Mouse (Mus musculus) spleen, postnatal 4 days (tissue): ENCODE data around the gene Nudt3.
A peak's percentile ranks its signal among the peaks of the same experiment; 100 is the strongest.
"Not testable (repeated sequence)": the region's sequence is repeated elsewhere in the genome, so short reads cannot be mapped to it uniquely, and the experiment has no call there.

Experiments used
- DNase-seq, 2 experiments: peaks; one replicate each; pipeline ENCODE4 v3.0.0; 2022; ENCODE audit warnings: low spot score in 2 of 2

Nudt3 gene

DNA sequence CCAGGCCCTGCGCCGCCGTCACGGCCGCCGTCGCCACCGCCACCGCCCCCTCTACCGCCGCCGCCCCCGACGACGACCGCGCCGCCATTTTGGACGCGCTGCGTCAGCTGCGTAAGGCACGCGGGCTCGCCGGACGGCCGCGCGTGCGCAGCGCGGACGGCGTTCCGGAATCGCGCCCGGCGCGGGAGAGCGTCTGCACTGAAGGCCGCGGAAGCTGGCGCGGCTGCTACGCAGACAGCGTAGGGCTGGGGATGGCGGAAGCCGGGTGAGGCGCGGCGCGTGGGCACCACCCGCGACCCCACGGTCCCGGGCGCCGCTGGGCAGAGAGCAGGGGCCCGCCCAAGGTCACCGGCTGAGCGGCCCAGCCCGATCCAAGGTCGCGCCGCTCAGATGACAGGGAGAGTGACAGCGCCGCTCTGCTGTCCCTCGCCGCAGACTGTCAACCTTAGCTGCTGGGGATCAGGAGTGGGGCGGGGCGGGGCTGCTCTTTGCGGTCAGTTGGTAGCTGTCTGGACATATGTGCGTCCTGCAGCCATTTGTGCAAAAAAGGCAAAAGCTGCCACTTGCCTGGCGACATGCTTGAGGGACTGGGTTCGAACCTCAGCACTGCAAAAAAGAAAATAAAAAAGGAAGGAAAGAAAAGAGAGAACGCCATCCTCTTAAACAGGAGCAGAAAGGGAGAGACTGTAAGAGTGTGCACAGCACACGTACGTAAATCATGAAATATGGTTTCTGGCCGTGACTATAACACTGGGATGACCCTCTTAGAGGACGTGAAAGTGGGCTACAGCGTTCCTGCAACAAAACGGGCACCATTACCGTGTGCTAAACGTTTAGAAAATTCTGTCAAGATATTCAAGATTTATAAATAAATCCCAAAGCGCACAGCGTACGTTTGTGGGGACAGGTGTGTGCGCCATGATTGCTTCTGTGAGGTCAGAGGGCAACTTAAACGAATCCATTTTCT, at the start of gene Nudt3:
Gene Nudt3 (minus strand): TSS at position 136 of the 967 bp plus-strand sequence.
- DNase-seq: peak; percentile 87 to 94

DNA sequence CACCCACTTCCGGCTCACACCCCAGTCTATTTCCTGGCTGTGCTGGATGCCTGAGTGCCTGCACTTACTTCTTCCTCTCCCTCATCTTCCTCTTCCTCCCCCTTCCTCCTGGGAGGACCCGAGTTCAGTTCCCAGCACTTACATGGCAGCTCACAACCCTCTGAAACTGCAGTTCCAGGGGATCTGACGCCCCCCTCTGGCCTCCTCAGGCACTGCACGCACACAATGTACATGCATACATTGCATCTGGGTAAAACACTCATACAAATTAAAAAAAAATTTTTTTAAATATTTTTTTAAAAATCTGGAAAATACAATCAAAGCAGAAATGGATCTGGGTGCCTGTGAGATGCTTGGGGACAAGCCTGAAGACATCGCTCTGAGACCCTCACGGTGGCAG, 48.4 kb upstream of the Nudt3 start:
- no peak for DNase-seq

DNA sequence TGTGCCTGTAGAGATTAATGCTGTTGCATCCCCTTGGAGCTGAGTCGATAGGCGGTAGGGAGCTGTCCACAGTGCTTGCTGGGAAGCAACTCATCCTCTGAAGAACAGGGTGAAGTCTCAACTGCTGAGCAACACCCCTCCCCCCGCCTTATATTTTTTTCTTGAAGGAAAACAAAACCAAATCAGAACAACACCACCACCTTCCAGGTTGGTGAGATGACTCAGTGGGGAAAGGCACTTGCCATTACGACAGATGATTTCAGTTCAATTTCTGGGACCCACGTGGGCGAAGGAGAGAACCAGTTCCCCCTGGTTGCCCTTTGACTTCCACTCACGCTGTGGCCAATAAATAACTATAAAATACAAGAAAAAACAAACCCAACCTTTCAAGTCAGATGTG, 35.5 kb upstream of the Nudt3 start:
- DNase-seq: no peak

DNA sequence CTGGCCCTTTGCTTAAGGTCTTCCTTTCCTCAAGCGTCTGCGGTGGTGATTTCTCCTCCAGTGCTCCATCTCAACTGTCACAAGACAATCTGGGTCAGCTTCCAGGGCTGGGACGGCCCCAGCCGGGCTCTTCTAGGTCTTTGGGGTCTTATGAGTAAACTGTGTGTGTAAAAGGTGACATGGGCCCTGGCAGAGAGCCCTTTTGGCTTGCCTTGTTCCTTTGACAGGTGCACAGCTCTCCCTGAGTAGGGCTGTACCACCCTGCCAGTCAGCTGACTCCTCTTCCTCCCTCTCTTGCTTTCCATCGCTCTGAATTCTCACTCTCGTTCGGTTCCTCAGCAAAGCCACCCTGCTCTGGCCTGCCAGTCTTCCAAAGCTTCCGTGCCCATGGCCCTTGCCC, 33.8 kb upstream of the Nudt3 start:
- DNase-seq: no peak

DNA sequence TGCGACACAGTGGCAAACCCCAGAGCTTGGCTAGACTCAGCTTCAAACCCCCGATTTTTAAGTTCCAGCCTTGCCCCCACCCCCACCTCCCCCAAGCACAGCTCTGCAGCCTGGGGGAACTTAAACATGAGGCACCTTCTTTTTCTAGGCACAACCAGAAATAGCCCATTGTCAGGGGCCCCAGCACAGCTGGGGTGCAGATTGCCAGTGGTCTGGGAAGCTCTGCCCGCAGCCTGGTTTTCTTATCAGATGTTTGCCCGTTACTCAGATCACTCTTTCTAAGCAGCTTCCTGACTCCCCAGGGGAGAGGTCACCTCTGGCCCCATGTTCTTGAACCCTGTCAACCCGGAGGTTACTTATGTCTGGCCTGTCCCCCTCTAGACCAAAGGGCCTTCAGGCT, 33.1 kb upstream of the Nudt3 start:
- DNase-seq: no peak

DNA sequence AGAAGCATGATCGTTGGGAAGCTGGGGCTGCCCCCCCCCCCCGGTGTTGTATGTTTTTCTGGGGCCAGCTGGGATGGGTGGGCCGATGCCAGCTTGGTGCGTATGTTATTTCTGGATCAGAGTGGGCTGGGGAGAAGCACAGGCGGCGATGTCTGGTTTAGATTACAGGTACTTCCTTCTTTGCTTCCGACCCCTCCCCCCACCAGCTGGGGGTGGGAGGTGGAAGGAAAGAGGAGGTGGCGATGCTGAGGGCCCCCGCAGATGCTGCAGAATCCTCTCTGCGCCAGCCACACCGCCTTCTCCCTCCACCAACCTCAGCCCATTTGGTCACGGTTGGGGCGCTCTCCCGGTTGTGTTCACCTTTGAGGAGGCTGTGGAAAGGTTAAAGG, 32.7 kb upstream of the Nudt3 start:
- no peak for DNase-seq

DNA sequence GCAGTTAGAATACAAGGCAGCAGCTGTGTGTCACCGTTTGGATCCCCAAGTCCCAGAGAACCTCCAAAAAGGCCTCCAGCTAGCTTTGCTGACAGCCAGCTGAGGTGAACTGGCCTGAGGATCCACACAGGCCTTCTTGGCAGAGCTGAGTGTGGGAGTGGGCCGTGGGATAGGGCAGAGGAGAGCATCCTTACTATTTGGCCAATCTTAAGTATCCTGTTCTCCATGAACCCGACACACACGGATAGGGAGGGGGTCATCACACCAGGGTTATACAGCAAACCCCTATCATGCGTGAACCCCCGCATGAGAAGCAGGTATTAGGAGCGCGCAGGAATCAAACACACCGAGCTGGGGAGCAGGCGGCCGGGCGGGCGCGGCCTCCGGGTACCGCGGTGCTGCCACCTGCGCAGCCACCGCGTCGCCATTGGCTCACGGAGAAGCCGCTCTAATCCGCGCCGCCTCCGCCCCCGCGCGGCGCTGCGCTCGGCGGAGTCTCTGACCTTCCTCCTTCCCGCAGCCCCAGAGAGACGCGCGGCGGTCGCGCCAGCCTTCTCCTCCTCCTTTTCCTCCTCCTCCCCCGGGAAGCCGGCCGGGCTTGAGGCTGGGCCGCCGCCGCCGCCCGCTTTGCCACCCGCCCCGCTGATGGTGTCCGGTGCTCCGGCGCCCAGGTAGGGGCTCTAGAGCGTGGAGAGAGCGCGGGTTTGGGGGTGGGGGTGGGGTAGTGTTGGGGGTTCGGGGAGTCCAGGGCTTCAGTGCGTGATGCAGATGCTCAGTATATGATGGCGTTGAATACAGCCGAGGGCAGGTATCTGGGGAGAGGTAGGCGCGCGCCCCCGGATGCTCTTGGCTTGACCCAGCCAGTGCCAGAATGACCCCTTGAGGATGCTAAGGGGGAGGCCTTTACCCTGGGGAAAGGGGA, 32.1 kb upstream of the Nudt3 start, which contains the start of gene Pacsin1:
Gene Pacsin1 (plus strand): TSS at position 421 of the 922 bp plus-strand sequence.
- peak in 1 of 2 experiments; percentile 31 for DNase-seq

DNA sequence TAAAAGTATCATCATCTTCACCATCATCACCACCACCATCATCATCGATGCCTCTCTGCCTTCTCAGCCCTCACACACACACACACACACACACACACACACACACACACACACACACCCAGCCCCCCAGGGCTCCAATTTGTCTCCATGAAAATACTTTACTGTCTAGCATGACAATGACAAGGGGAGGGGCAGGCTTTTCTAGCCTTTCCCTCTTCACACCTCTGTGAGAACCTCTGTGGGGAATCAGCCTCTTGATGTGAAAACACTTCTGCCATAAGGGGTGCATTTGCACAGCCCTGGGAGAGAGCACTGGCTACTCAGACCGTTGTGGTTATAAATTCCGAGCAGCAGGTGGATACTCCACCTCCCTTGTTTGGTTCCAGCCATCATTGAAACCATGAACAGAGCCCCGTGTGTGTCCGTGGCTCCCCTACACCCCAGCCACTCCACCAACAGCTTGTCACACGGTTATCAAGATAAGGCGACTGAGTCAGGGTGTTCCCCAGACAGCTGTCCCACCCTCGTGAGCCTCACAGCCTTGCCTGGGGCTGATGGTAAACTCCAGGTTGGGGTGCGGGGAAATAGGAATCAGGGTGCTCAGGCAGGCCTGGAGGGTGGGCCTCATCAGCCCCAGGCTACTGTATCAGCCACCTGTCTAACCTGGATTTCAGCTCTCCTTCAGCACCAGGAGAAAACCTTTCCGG, 30.1 kb upstream of the Nudt3 start:
- no peak for DNase-seq

DNA sequence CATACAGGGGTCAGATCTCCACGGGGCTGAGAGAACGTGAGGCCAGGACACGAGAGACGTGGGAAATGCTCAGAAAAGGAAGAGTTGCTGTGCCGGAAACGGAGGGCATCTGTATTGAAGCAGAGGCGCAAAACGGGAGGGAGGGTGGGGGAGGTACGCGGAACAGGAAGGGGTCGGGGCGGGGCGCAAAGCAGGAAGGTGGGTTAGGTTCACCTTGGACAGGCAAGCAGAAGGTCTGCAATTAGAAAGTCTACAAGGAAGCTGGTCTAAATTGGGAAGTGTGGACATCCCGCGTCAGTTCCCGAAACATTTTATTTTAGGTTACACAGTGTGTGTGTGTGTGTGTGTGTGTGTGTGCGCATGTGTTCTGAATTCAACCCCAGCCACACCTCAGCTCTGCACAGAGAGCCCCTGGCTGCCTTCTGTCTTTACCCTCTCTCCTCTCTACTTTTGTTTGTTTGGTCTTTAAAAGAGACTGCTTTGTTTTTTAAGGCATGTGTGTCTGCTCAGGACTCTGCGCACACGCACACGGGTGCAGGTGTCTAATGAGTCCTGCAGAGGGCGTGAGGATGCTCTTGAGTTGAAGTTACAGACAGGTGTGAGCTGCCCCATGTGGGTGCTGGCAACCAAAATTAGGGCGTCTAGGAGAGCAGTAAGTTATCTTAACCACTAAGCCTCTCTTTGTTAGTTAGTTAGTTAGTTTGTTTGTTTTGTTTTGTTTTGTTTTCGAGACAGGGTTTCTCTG, 28.9 kb upstream of the Nudt3 start:
- no peak for DNase-seq

DNA sequence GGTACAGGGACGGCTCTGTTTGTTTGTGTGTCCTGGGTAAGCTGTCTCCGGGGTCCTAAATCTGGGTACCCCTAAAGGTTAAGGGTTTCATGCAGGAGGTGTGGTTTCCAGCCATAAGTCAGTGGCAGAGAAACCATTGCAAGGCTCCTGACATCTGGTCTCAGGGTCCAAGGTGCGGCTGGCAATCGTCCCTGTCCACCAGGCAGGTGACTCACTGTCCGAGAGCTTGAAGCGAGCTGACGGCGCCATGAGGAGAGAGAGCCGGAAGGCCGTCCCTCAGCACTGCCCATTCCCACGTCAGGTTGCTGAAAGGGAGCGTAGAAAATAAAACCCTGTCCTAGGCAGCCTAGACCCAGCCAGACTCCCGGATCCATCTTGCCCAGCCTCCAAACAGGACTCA, 27.3 kb upstream of the Nudt3 start:
- no peak for DNase-seq

DNA sequence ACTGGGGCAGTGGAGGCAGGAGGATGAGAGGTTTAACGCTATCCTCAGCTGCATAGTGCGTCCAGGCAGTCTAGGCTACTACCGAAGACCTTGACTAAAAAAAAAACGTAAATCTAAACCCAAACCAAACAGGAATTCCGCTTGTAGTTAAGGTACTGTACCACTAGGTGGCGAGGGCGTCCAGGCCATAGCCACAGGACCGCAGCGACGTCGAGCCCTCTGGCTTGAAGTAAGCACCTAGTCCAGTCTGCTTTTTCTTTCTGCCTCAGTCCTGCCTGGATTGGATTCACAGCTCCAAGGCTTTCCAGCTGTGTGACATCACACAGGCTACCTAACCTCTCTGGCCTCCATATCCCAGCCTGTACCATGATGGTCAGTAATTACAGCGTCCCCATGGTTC, 26.9 kb upstream of the Nudt3 start:
- DNase-seq: peak; percentile 68 to 86

DNA sequence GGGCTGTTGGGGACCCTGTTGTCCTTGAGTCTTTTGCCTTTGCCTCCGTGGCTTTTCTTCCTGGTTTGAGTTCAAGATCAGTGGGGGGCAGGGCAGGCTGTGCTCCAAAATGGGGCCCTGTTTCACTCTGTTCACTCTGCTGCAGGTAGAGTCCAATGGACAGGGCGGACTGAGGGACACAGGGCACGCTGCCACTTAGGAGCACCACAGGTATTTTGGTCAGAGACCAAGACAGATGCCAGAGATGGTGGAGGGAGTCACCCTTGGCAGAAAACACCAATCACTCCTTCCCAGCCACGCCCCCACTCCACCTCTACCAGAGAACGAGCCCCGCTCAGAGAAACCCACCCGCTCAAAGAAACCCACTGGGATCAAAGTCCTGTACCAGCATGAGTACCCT, 22.5 kb upstream of the Nudt3 start:
- DNase-seq: no peak

DNA sequence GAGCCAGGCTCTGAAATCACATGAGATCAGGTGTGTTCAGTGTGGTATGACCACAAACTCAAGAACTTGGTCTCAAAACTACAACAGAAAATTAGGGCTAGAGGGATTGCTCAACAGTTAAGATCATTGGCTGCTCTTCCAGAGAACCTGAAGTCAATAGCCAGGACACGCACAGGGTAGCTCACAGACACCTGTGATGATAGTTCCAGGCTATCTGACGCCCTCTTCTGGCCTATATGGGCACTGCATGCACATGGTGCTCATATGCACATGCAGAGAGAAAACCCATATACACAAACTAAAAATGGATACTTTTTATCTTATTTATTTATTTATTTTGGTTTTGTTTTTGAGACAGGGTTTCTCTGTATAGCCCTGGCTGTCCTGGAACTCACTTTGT, 21.3 kb upstream of the Nudt3 start:
- no peak for DNase-seq

DNA sequence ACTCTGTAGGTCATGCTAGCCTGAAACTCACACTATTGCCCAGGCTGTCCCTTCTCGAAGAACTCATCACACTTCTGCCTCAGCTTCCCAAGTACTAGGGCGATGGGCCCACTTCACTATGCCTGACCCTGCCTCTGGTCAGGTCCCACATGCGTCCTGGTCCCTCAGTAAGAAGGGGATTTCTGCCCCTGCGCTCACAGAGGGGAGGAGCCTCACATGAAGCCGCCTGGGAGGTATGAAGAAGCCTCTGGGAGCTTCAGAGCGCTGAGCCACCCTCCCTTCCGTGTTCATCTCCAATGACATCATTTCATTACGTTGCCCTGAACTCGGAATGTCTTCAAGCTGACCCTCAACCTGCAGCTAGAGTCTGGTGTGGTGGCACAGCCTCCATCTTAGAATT, 20.5 kb upstream of the Nudt3 start:
- no peak for DNase-seq

DNA sequence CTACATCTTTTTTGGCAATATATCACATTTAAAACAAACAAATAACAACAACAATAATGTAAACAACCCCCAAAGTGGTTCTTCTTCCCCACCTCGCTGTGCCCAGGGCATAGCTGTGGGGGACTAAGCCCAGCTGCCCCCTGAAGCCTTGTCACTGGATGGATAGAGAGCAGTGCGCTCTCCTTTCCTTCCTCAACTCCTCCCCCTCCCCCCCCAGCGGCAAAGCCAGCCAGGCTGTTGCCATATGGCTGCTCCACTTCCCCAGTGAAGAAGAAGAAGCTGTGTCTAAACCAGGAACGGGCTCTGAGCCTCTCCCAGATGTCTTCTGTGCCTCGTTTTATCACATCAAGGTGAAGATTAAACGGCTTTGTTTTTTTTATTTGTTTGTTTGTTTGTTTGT, 19.8 kb upstream of the Nudt3 start:
- no peak for DNase-seq

DNA sequence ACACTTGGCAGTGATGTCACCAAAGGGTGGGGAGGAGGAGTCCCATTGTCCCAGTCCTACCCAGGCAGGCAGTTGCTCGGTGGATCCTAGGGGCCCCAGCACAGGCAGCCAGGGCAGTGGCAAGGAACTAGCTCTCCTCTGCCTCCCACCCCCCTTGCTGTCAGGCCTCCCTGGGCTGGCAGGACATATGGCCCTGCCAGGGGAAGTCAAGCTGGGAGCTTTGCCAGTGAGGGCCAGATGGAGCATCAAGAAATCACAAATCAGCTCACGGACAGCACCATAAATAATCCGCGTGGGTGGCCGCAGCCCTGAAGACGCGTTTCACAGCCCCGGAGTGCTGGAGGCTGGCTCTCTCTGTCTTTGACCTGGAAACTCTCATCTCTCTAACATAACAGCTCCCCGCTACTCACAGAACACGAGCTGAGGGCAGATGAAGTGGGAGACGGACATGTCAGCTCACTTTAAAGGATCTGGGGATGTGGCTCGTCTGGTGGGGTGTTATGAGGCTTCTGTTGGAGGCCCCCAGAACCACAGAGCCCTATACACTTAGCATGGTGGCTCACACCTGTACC, 19.3 kb upstream of the Nudt3 start:
- no peak for DNase-seq

DNA sequence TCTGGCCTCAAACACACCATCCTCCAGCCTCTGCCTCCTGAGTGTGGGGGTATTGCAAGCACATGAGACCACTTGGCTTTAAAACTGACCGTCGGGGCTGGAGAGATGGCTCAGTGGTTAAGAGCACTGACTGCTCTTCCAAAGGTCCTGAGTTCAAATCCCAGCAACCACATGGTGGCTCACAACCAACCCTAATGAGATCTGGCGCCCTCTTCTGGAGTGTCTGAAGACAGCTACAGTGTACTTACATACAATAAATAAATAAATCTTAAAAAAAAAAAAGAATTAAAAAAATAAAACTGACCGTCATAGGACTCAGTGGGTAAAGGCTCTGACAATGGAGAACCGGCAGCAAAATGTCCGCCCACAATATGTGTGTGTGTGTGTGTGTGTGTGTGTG, 16.6 kb upstream of the Nudt3 start:
- DNase-seq: not testable (repeated sequence)

DNA sequence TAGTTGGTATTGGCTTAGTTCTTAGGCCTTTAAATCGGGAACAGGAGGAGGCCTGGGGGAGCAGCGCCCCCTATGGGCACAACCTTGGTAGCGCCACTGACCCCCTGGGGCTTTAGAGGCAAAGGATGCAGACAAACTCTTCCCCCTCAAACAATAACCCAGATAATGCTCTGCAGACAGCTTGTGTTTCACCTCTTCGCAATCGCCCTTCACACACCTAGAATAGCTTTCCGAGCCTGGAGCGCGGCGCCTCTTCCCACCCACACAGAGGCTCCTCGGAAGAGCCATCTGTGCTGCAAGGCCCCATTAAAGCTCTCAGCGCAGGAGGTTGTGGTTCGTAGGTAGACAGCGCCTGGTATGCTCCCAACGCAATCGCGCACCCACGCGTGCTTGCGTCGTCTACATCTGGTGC, 15.6 kb upstream of the Nudt3 start:
- DNase-seq: peak; percentile 45 to 77

DNA sequence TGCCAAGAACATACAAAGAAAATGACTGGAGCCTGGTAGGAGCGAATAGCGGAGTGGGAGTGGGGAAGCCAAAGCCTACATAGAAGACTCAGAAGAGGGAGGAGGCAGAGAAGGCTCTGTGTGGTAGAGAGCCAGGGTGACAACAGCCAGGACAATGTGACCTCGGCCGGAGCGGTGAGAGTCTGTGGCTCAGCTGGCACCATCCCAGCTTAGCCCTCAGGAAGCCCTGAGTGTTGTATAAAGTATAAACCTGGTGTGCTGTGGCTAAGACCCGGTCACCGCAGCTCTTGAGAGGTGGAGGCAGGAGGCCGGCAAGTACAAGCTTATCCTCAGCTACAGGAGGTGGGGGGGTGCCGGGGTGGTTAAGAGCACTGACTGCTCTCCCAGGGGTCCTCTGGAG, 14.0 kb upstream of the Nudt3 start:
- DNase-seq: no peak

DNA sequence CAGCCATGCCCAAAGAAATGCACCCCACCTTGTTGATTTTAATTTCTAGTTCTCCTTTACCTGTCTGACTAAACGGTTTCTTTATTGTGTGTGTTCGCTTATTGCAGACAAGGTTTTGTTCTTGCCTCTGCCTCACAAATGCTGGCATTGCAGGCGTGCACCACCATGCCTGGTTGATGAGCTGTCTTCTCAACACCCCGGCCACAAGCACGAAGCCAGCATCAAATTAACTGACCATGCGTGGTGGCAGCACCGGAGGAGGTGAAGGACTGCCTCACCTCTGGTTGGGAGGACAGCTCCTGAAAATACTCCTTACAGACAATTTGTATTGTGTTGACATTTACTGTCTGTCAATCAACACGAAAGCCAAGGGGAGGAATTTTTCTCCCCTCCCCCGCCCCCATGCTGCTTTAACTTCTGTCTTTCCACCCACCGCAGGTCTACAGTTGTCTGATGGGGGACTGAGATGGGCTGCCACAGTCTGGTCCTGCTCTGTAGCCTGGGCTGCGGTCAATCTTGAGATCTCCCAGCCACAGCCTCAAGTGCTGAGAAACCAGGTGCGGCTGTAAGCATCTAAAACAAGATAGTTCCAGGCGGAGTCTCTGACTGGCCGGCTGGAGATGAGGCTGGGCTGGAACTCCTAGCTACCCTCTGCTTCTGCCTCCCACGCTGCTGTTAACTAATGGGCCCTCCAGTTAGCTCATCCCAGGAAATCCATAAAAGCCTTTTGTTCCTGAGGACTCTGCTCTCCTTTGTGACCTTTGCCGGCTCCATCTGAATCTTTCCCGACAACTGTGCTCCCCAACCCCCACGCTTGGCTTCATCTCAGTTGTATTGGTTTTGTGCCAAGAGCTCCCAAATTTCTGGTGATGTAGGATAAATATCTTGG, 13.1 kb upstream of the Nudt3 start, which contains the start of gene Rps10:
Gene Rps10 (minus strand): TSS at position 538 of the 889 bp plus-strand sequence.
- no peak for DNase-seq
